Mouse (Mus musculus) adrenal gland, adult 18-20 months (tissue): ENCODE results near the gene Olfr1179. TPM values are rescaled to one million over a fixed set of nuclear protein-coding genes. Genes with fewer than 3 reads are reported as not detected.
"Not testable (repeated sequence)": the region's sequence is repeated elsewhere in the genome, so short reads cannot be mapped to it uniquely, and the experiment has no call there.

Source experiments
- DNase-seq, 2 experiments: peaks; one replicate each; pipeline ENCODE4 v3.0.0; 2021 to 2022; ENCODE audit warnings: low spot score in 2 of 2
- long read RNA-seq, 2 experiments: library from polyadenylated mRNA; stranded (forward); transcript quantifications; one replicate each; pipeline ENCODE4 v2.0.0; 2021
- total RNA-seq, 2 experiments: library from RNA; stranded (reverse); gene quantifications; 1 replicate in 1 of 2; 2 replicates in 1 of 2; pipeline ENCODE4 v1.2.3; 2021

The Olfr1179 gene
- not detected for total RNA-seq
- long read RNA-seq, experiment 1 = 0 reads
- long read RNA-seq, experiment 2 = 0 reads

DNA sequence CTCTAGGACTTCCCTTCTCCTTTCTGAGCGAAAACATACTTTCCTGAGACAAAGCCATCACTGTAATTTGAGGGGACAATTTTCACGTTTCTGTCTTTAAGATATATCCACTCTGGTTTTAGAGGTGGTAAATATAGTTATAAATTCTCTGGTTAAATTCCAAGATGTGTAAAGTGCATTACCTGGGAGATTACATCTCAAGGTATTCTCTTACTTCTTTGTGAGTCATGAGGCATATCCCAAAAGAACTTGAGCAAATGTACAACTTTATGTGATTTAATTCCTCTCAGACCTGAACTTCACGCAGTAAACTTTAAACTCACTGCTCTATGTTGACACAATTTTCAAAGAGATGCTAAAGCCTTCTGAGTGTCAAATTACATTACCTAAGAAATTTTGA lies at the start of gene Olfr1179:
Olfr1179 (minus strand) TSS at position 101 of the 400 bp plus-strand sequence.
- DNase-seq = no peak

DNA sequence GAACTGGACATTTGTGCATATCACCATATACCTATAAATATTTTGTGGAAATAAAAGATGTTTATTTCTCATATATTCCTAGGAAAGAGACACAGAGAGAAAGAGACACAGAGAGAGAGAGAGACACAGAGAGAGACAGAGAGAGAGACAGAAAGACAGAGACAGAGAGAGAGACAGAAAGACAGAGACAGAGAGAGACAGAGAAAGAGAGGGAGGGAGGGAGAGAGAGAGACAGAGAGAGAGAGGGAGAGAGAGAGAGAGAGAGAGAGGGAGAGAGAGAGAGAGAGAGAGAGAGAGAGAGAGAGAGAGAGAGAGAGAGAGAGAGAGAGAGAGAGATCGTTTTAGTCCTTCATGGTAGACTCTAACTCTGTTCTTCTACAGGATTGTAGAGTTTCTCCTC lies 48.3 kb upstream of the Olfr1179 start, which contains the start of gene Olfr1183:
Olfr1183 (plus strand) TSS at position 301 of the 400 bp plus-strand sequence.
- DNase-seq = not testable (repeated sequence)

DNA sequence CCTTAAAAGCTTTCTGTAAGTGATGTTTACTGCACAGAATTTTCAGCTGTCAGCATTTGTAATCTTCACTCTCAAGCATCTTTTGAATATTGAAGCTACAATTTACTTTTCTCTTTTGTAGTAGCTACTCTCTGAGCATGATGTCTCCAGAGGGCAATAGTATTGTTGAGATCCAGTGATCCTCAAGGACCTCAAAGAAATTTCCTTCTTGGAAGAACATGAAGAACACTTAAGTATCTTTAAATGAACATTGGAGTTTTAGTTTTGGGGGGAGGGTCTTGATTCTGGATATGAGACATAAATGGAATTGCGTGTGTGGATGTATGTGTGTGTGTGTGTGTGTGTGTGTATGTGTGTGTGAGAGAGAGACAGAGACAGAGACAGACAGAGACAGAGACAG lies 42.8 kb upstream of the Olfr1179 start, which contains the start of gene Gm13757:
Gm13757 (minus strand) TSS at position 101 of the 400 bp plus-strand sequence.
- no peak for DNase-seq

DNA sequence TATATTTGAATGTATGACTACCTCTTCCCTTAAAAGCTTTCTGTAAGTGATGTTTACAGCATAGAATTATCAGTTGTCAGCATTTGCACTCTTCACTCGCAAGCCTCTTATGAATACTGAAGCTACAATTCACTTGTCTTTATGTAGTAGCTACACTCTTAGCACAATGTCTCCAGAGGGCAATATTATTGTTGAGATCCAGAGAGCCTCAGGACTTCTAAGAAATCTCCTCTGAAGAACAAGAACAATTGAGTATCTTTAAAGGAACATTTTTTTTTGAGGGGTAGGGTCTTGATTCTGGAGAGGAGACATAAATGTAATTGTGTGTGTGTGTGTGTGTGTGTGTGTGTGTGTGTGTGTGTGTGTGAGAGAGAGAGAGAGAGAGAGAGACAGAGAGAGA lies 19.8 kb upstream of the Olfr1179 start, which contains the start of gene Olfr1181:
Olfr1181 (minus strand) TSS at position 101 of the 400 bp plus-strand sequence.
- no peak for DNase-seq

DNA sequence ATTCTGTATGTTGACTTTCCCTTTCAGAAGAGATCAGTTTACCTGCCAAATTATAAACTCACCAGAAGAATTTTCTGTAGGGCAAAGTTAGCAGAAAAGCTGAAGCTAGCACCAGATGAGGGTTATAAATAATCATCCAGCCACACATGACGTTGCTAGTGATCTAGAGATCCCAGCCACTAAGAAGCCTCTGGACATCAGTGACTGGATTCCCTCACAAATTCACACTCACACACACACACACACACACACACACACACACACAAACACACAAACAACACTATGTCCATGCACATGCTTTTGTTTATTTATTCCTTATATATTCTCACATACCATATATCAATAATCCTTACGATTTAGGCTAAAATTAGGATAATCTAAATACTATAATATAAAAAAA lies 12.8 kb upstream of the Olfr1179 start, which contains the start of gene Olfr1180:
Olfr1180 (minus strand) TSS at position 101 of the 400 bp plus-strand sequence.
- no peak for DNase-seq

DNA sequence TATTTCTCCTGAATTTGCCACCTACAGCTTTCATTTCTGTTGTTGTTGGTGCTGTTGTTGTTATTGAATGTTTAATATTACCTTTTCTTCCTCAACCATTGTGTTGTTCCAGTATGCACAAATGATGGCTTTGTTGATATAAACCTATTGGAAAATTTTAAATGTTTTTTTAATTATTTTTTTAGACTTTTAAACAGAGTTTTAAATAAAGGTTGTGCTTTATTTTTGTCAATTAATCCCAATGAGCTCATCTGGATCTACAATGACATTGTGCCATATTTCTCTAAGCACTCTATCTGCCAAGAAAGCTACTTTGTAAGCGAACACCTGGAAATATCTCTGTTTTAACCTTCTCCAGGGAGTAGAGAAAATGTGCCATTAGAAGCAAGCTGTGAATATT lies 19.5 kb downstream of the Olfr1179 start, which contains the start of gene Olfr1178:
Olfr1178 (plus strand) TSS at position 301 of the 400 bp plus-strand sequence.
- DNase-seq = no peak

DNA sequence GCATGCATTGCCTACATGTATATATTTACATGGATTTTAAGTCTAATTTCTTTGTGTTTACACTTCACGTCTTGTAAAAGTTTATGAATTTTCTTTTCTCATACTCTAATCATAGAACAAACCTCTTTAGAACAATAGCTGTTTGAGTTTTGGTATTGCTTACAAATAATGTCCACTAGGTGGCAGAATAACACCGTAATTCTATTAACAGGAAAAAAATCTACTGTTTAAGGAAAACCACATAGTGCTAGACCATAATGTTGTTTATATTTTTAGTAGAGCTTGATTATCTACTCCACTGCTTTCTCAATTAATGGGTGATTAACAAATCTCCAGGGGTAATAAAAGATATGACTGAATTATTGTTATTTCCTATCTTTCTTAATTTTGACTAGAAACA lies 49.9 kb downstream of the Olfr1179 start:
- no peak for DNase-seq

Other genes with a start within 250 kb of the Olfr1179 start
- not detected for gene Olfr1168, start 224.6 kb downstream of the Olfr1179 start, total RNA-seq
- not detected for gene Olfr1170, start 178.1 kb downstream of the Olfr1179 start, total RNA-seq
- gene Olfr1173, start 126.6 kb downstream of the Olfr1179 start, total RNA-seq = not detected
- gene Olfr1174-ps, start 91.3 kb downstream of the Olfr1179 start, total RNA-seq = not detected
- gene Olfr1175-ps, start 79.2 kb downstream of the Olfr1179 start, total RNA-seq = not detected
- not detected for gene Olfr1176, start 69.7 kb downstream of the Olfr1179 start, total RNA-seq
- not detected for gene Olfr1177-ps, start 60.0 kb downstream of the Olfr1179 start, total RNA-seq
- gene Olfr1178, start 19.4 kb downstream of the Olfr1179 start, total RNA-seq = not detected
- gene Olfr1180, start 12.7 kb upstream of the Olfr1179 start, total RNA-seq = not detected
- not detected for gene Olfr1181, start 19.7 kb upstream of the Olfr1179 start, total RNA-seq
- not detected for gene Gm13757, start 42.7 kb upstream of the Olfr1179 start, total RNA-seq
- not detected for gene Olfr1183, start 48.4 kb upstream of the Olfr1179 start, total RNA-seq
- not detected for gene Olfr1184, start 77.1 kb upstream of the Olfr1179 start, total RNA-seq
- gene Olfr1185-ps1, start 86.9 kb upstream of the Olfr1179 start, total RNA-seq = not detected
- not detected for gene Olfr1186, start 112.1 kb upstream of the Olfr1179 start, total RNA-seq
- gene Olfr1188, start 150.5 kb upstream of the Olfr1179 start, total RNA-seq = not detected
- gene Olfr1189, start 180.0 kb upstream of the Olfr1179 start, total RNA-seq = not detected
- not detected for gene Olfr1191-ps1, start 234.1 kb upstream of the Olfr1179 start, total RNA-seq
- not detected for gene Olfr1192-ps1, start 242.1 kb upstream of the Olfr1179 start, total RNA-seq